Mouse (Mus musculus) heart, adult 2 months (tissue): ENCODE measurements around the gene Myocos.

Source experiments
- CTCF ChIP-seq: fragments of 200-600 bp; IDR thresholded peaks from 2 replicates; pipeline ENCODE4 v1.8.1; 2022; ENCODE audit warnings: antibody characterized with exemption, mild to moderate bottlenecking, moderate library complexity
- POLR2A ChIP-seq: fragments of 200-500 bp; IDR thresholded peaks from 2 replicates; pipeline ENCODE4 v1.6.1; 2011; ENCODE audit warnings: mild to moderate bottlenecking, low read depth, low read length, control low read depth; ENCODE audit not compliant: insufficient read depth

- TF ChIP-seq CTCF, result no peak
- TF ChIP-seq POLR2A, result no peak
Observed at GRCm38 (mm10) chr1:162615511-162615910, 42.5 kb downstream of the Myocos start.
